Mouse (Mus musculus) cerebellum, adult 11-12 months (tissue): ENCODE measurements around the gene Nol10.
"Not testable (repeated sequence)": the region's sequence is repeated elsewhere in the genome, so short reads cannot be mapped to it uniquely, and the experiment has no call there.

Source experiments
- DNase-seq: peaks from one replicate; pipeline ENCODE4 v3.0.0; 2022

Nol10 gene

DNA sequence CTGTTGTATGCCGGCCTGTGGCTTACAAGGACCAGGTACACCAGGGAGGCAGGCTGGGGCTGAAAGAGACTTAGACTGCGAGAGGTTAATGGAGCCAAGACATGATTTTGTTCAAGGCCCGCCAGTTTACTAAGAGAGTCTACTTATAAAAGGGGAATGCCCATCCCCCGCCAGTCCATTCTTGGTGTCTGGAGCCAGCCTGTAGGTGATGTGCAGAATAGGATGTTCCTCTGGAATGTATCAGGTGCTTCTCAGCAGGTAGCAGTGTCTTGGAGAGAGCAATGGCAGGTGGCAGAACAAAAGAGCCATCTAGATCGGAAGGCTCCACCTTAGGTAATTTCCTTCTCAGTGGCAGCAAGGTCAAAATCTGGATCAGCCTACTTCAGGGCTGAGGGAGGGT is 116.3 kb downstream of the Nol10 start:
- DNase-seq: not testable (repeated sequence)

DNA sequence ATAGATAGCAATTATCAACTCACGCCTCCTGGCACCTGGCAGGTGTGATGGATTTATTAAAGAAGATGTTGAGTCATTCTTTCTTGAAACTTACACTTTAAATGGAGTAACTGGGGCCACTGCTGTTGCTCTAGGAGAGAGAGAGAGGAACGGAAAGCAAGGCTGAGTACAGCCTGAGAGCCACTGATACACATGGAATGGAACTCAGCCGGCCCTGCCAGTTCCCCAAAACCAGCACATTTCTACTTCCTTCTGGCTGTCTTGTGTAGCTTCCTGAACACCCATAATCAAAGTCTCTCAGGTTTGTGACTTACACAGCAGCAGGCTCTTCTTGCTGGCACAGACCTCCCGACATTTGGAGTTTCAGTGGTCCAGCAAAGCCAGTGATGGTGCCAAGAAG is 118.5 kb downstream of the Nol10 start:
- no peak for DNase-seq

- DNase-seq: no peak
Observed at GRCm38 (mm10) chr12:17468359-17468758, 120.1 kb downstream of the Nol10 start.

- no peak for DNase-seq
Observed at GRCm38 (mm10) chr12:17469869-17470268, 121.6 kb downstream of the Nol10 start.

GRCm38 (mm10) chr12:17470528-17470927 is 122.3 kb downstream of the Nol10 start:
- not testable (repeated sequence) for DNase-seq

DNA sequence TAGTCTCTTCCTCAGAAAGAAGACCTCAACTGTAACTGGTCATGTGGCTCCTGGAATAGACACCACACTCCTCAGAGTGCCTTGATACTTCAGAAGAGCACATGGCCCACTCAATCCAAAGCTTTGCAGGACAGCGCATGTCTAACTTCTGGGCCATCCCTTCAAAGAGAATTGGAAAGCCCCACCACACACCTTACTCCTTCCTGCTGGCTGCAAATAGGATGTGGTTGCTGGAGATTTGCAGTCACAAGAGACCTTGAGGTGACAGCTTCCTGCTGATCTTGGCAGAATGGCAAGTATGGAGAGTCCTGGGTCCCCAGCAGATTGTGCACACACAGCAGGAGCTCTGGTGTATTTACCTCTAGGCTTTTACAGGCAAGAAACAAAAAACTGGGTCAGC is 123.1 kb downstream of the Nol10 start:
- no peak for DNase-seq

DNA sequence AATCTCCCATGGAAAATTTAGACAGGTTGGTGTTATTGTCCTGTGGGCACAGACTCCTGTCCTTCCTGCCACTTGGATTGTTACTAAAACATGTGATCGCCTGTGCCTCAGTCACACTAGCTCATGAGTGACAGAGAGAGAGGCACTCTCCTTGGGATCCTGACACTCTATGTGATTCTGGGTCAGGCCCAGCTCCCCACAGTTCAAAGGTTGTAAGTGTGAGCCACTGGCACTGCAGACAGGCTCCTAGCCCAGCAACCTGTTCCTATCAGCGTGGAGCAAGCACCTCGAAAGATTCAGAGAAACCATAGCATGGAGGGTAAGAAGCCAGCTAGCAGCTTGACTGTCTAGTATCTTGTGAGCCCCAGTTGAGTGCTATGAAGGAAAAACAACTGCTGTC is 124.9 kb downstream of the Nol10 start:
- no peak for DNase-seq

DNA sequence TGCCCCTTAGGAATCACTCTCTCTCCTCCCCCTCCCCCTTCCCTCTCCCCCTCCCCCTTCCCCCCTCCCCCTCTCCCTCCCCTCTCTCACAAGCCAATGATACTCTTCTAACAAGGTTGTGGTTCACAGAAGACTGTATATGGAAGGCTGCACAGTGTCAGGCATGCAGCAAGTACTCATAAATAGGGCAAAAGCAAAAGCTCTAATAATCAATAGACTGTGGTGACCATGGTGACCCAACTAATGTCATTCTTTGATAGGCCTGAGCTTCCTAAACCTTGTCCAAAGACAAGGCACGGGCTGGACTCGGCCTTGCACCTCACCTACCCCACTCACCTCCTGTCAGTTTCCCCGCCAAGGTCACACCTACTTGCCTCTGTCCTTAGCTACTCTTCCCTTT is 125.6 kb downstream of the Nol10 start:
- no peak for DNase-seq

- no peak for DNase-seq
Observed at GRCm38 (mm10) chr12:17474681-17475080, 126.4 kb downstream of the Nol10 start.

GRCm38 (mm10) chr12:17475146-17475545 is 126.9 kb downstream of the Nol10 start:
- DNase-seq: no peak

GRCm38 (mm10) chr12:17478196-17478595 is 129.9 kb downstream of the Nol10 start:
- DNase-seq: no peak

GRCm38 (mm10) chr12:17478856-17479255 is 130.6 kb downstream of the Nol10 start:
- DNase-seq: no peak
